Mouse (Mus musculus) liver, embryonic 14.5 days (tissue): ENCODE results near the gene Kat2b. TPM values are rescaled to one million over a fixed set of nuclear protein-coding genes. Genes with fewer than 3 reads are reported as not detected.

Experiments used
- ATAC-seq: fragments of 200-750 bp; cut with Nextera tagmentation; 2 replicates; pipeline ENCODE4 v1.8.0; 2017; ENCODE audit warnings: moderate number of reproducible peaks, mild to moderate bottlenecking, moderate library complexity; ENCODE audit not compliant: insufficient read depth
- DNase-seq, 3 experiments: peaks; one replicate each; pipeline ENCODE4 v3.0.0-alpha.2; 2012 to 2013; ENCODE audit warnings: low read depth in 3 of 3, low spot score in 3 of 3
- H3K27ac ChIP-seq: fragments of 300-500 bp; sonication (generic); 2 replicates; pipeline ENCODE4 v1.5.1; 2014; ENCODE audit warnings: moderate library complexity, mild to moderate bottlenecking, control low read depth, inconsistent platforms
- H3K27me3 ChIP-seq: fragments of 300-500 bp; sonication (generic); 2 replicates; pipeline ENCODE4 v1.6.1; 2014; ENCODE audit warnings: mild to moderate bottlenecking, low read length, moderate library complexity; ENCODE audit not compliant: control insufficient read depth, insufficient read depth
- H3K36me3 ChIP-seq: fragments of 300-500 bp; sonication (generic); replicated peaks from 2 replicates; pipeline ENCODE4 v1.6.1; 2014; ENCODE audit warnings: low read depth; ENCODE audit not compliant: control insufficient read depth, insufficient read depth
- H3K4me1 ChIP-seq, 2 experiments: fragments of 200-500 bp in 1 of 2; fragments of 300-500 bp in 1 of 2; sonication (generic) in 1 of 2; replicated peaks; 2 replicates each; pipeline ENCODE4 v1.6.1; 2012 to 2014; ENCODE audit warnings: antibody characterized with exemption in 1 of 2, inconsistent platforms in 1 of 2, low read length in 1 of 2; ENCODE audit not compliant: control insufficient read depth in 2 of 2, insufficient read depth in 2 of 2
- H3K4me2 ChIP-seq: fragments of 300-500 bp; sonication (generic); 2 replicates; pipeline ENCODE4 v1.6.1; 2014; ENCODE audit warnings: low read depth, mild to moderate bottlenecking, control low read depth, moderate library complexity
- H3K4me3 ChIP-seq, 2 experiments: fragments of 200-500 bp in 1 of 2; fragments of 300-500 bp in 1 of 2; sonication (generic) in 1 of 2; 2 replicates each; pipeline ENCODE4 v1.5.1; 2012 to 2014; ENCODE audit warnings: low read depth in 2 of 2, low read length in 2 of 2, mild to moderate bottlenecking in 2 of 2, control low read depth in 1 of 2, inconsistent platforms in 1 of 2, moderate library complexity in 1 of 2; ENCODE audit not compliant: insufficient read depth in 1 of 2
- H3K9ac ChIP-seq: fragments of 300-500 bp; sonication (generic); replicated peaks from 2 replicates; pipeline ENCODE4 v1.6.1; 2014; ENCODE audit warnings: mild to moderate bottlenecking, control low read depth, moderate library complexity
- H3K9me3 ChIP-seq: fragments of 300-500 bp; sonication (generic); 2 replicates; pipeline ENCODE4 v1.6.1; 2016; ENCODE audit warnings: low read length, mixed read lengths; ENCODE audit not compliant: control insufficient read depth
- CTCF ChIP-seq: IDR thresholded peaks from 2 replicates; pipeline ENCODE4 v1.5.1; 2016; ENCODE audit warnings: antibody characterized with exemption, low read depth, control low read depth
- EP300 ChIP-seq: IDR thresholded peaks from 2 replicates; pipeline ENCODE4 v1.6.1; 2016; ENCODE audit warnings: antibody characterized with exemption, low read depth
- WGBS: fragments of 180-500 bp; shearing (Covaris S2); extraction: QIAGEN DNeasy Blood & Tissue Kit; methylation state at CpG from one replicate; pipeline ENCODE4 v1.1.7; 2014; ENCODE audit not compliant: insufficient replicate concordance; 5-methylcytosine and 5-hydroxymethylcytosine counted together
- polyA plus RNA-seq, 2 experiments: library from polyadenylated mRNA; depleted of rRNA in 1 of 2; stranded (reverse) in 1 of 2; unstranded in 1 of 2; fragments of >200 nt; fragmentation: Nextera tagmentation in 1 of 2; extraction: Ambion mirVana in 1 of 2; gene quantifications; 2 replicates each; pipeline versions ENCODE4 v1.2.1 to v1.2.3; 2012 to 2014

Kat2b gene
- polyA plus RNA-seq, 2 experiments, result 6.0 to 7.5 TPM

DNA sequence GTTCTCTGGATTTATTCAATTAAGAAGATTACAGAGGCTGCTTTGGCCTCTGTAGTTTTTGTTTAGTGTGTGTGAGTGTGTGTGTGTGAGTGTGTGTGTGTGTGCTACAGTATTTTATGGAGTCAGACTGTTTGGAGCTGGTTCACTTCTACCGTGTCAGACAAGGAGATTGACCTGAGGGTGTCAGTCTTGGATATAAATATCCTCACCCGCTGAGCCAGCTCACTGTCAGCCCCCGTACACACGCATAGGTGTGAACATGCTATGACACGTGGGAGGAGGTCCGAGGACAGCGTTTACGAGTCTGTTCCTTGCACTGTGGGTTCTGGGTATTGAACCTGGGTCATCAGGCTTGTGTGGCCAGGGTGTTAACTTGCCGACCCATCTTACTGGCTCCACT, 57.1 kb downstream of the Kat2b start:
- Histone ChIP-seq H3K27ac (no peak overlapping the region), H3K27me3 (no peaks in the 10 kb centered on the region), H3K4me3 (no peak overlapping the region), H3K4me2 (no peak overlapping the region), H3K4me1 (peaks cover 7 to 14% of the 10 kb centered on the region in 2 experiments), H3K9me3 (no peaks in the 10 kb centered on the region), H3K9ac (no peak overlapping the region), H3K36me3 (peaks cover 3% of the 10 kb centered on the region)
- DNase-seq (no peak), ATAC-seq (no peak)
- TF ChIP-seq EP300 (no peak), CTCF (no peak)
- 87% methylated on average over 9 of the region's 9 CpGs for WGBS

DNA sequence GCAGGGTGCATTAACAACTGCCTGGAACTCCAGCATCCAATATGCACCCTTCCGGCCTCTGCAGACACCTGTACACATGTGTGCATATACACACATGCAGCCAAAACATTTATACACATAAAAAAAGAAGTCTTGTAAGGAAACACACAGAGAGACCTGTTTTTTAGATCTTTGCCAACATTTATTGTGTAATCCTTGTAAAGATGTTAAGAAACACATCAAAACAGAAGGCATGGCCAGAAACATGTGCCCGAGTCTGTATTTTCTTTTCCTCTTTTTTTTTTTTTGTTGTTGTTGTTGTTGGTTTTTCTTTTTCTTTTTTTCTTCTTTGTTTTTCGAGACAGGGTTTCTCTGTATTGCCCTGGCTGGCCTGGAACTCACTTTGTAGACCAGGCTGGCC, 59.5 kb downstream of the Kat2b start:
- Histone ChIP-seq H3K36me3 (peaks cover 3% of the 10 kb centered on the region), H3K9ac (no peak overlapping the region), H3K4me2 (no peak overlapping the region), H3K9me3 (no peaks in the 10 kb centered on the region), H3K27ac (no peak overlapping the region), H3K4me3 (no peak overlapping the region), H3K27me3 (no peaks in the 10 kb centered on the region), H3K4me1 (peaks cover 7 to 12% of the 10 kb centered on the region in 2 experiments)
- TF ChIP-seq CTCF (no peak), EP300 (no peak)
- DNase-seq (no peak), ATAC-seq (no peak)
- WGBS, result 73% methylated on average over 3 of the region's 3 CpGs

DNA sequence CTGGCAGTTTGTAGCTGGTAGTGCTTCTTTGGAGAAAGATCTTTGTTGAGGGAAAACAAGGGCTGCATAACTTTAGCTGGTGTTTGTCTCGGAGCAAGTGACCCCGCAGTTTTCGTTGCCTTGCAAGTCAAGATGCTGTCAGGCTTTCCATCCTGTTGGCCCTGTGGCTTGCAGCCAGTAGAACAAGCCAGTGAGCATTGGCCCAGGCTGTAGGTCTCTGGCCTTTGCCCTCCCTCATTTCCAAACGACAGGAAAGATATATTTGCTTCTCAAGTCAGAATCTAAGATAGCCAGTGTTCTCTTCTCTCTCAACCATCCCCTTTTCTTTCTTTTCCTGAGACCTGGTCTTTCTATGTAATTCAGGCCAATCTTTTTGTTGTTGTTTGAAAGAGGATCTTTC, 60.8 kb downstream of the Kat2b start:
- no peak overlapping the region for H3K4me3 ChIP-seq
- H3K9ac ChIP-seq, result no peak overlapping the region
- ATAC-seq, result no peak
- H3K27ac ChIP-seq, result no peak overlapping the region
- no peak overlapping the region for H3K4me2 ChIP-seq
- TF ChIP-seq CTCF (no peak), EP300 (no peak)
- H3K27me3 ChIP-seq, result no peaks in the 10 kb centered on the region
- 67% methylated on average over 4 of the region's 4 CpGs for WGBS
- H3K36me3 ChIP-seq, result peaks cover 4% of the 10 kb centered on the region
- H3K4me1 ChIP-seq, result peaks cover 0 to 3% of the 10 kb centered on the region in 2 experiments; a peak in 1 of 4 replicates
- no peak for DNase-seq
- no peaks in the 10 kb centered on the region for H3K9me3 ChIP-seq

DNA sequence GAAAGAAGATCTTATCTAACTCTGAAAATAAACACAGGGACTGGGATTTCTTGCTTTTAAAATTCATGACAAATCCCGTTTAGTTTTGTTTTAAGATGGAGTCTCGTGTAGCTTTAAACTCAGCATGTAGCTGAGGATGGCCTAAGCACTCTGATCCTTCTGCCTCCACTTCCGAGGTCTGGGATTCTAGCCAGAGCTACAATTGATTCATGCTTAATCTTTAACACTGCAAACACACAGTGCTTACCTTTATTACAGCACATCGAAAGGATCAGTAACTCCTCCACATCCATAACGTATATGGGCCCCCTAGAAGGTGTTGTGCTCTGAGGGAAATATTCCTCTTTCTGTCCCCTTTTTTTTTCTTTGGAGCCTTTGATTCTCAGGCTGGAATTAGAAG, 61.5 kb downstream of the Kat2b start:
- TF ChIP-seq CTCF (no peak), EP300 (no peak)
- WGBS, result 72% methylated on average over 5 of the region's 5 CpGs
- Histone ChIP-seq H3K4me1 (no peaks in the 10 kb centered on the region; a peak in 1 of 4 replicates), H3K9me3 (no peaks in the 10 kb centered on the region), H3K4me3 (no peak overlapping the region), H3K36me3 (peaks cover 6% of the 10 kb centered on the region), H3K9ac (no peak overlapping the region), H3K4me2 (no peak overlapping the region), H3K27me3 (no peaks in the 10 kb centered on the region), H3K27ac (no peak overlapping the region)
- ATAC-seq, result no peak
- DNase-seq, result no peak

DNA sequence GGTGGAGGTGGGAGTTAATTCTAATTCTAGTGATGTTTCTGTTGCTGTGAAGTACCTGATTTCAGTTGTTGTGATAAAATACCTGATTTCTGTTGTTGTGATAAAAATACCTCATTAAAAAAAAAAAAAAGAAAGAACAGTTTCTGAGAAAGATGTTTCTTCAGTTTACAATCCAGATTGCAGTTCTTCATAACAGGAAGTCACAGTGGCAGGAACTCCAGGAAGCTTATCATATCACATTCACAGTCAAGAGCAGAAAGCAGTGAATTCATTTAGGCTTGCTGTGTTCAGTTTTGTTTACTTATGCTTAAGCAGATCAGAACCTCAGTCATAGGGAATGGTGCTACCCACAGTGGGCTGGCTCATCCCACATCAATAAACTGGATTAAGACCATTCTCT, 64.7 kb downstream of the Kat2b start:
- Histone ChIP-seq H3K4me1 (no peaks in the 10 kb centered on the region; a peak in 1 of 4 replicates), H3K27me3 (no peaks in the 10 kb centered on the region), H3K9ac (no peak overlapping the region), H3K9me3 (no peaks in the 10 kb centered on the region), H3K4me3 (no peak overlapping the region), H3K36me3 (peaks cover 3% of the 10 kb centered on the region), H3K27ac (no peak overlapping the region), H3K4me2 (no peak overlapping the region)
- ATAC-seq (no peak), DNase-seq (no peak)
- TF ChIP-seq CTCF, result no peak
- TF ChIP-seq EP300, result no peak
